Mouse (Mus musculus) heart, embryonic 15.5 days (tissue): ENCODE measurements around the gene Elp4. TPM values are rescaled to one million over a fixed set of nuclear protein-coding genes. Genes with fewer than 3 reads are reported as not detected.

Experiments used
- ATAC-seq: fragments of 200-750 bp; cut with Nextera tagmentation; replicated peaks from 2 replicates; pipeline ENCODE4 v1.8.0; 2017; ENCODE audit warnings: low read depth, moderate TSS enrichment; ENCODE audit not compliant: insufficient number of reproducible peaks, insufficient read depth, low FRiP score
- H3K27ac ChIP-seq: fragments of 300-500 bp; sonication (generic); 2 replicates; pipeline ENCODE4 v1.5.1; 2015; ENCODE audit warnings: mild to moderate bottlenecking, inconsistent platforms
- H3K27me3 ChIP-seq: fragments of 300-500 bp; sonication (generic); 2 replicates; pipeline ENCODE4 v1.6.1; 2015; ENCODE audit warnings: inconsistent platforms
- H3K36me3 ChIP-seq: fragments of 300-500 bp; sonication (generic); 2 replicates; pipeline ENCODE4 v1.6.1; 2015; ENCODE audit warnings: mild to moderate bottlenecking, inconsistent platforms
- H3K4me1 ChIP-seq: fragments of 300-500 bp; sonication (generic); replicated peaks from 2 replicates; pipeline ENCODE4 v1.6.1; 2015; ENCODE audit warnings: inconsistent platforms
- H3K4me2 ChIP-seq: fragments of 300-500 bp; sonication (generic); 2 replicates; pipeline ENCODE4 v1.6.1; 2015; ENCODE audit warnings: inconsistent platforms, mild to moderate bottlenecking, moderate library complexity
- H3K4me3 ChIP-seq: fragments of 300-500 bp; sonication (generic); 2 replicates; pipeline ENCODE4 v1.5.1; 2015; ENCODE audit warnings: mild to moderate bottlenecking, inconsistent platforms
- H3K9ac ChIP-seq: fragments of 300-500 bp; sonication (generic); 2 replicates; pipeline ENCODE4 v1.6.1; 2015; ENCODE audit warnings: mild to moderate bottlenecking, inconsistent platforms
- H3K9me3 ChIP-seq: fragments of 300-500 bp; sonication (generic); replicated peaks from 2 replicates; pipeline ENCODE4 v1.6.1; 2016; ENCODE audit warnings: inconsistent platforms
- WGBS: fragments of 180-500 bp; shearing (Covaris S2); methylation state at CpG from one replicate; pipeline ENCODE4 v1.1.7; 2015; ENCODE audit warnings: mixed read lengths; 5-methylcytosine and 5-hydroxymethylcytosine counted together
- polyA plus RNA-seq: library from polyadenylated mRNA; unstranded; fragments of >200 nt; fragmentation: Nextera tagmentation; extraction: Ambion mirVana; gene quantifications from 2 replicates; pipeline ENCODE4 v1.2.1, GENCODE M21; 2015

Elp4 gene
- polyA plus RNA-seq, 1 experiment from 2014 or later = 19.0 TPM

GRCm38 (mm10) chr2:105674061-105674874, 230.1 kb downstream of the Elp4 start:
- 0 out of 2 replicates have a peak overlapping the region, but pooled peaks have one; percentile 9 for H3K9ac ChIP-seq
- WGBS = 1% methylated on average over 36 of the region's 36 CpGs
- no peaks in the 10 kb centered on the region for H3K9me3 ChIP-seq
- no peaks in the 10 kb centered on the region for H3K36me3 ChIP-seq
- peaks cover 41% of the 10 kb centered on the region for H3K4me1 ChIP-seq
- H3K27me3 ChIP-seq = peaks cover 97% of the 10 kb centered on the region
- no peak for ATAC-seq
- peak overlapping the region; percentile 42 for H3K4me3 ChIP-seq
- H3K4me2 ChIP-seq = peak overlapping the region; percentile 74
- no peak overlapping the region for H3K27ac ChIP-seq

- H3K27ac ChIP-seq = no peak overlapping the region
- H3K9ac ChIP-seq = no peak overlapping the region
- peak overlapping the region; percentile 42 for H3K4me3 ChIP-seq
- ATAC-seq = no peak
- H3K27me3 ChIP-seq = peaks cover 97% of the 10 kb centered on the region
- 5% methylated on average over 10 of the region's 10 CpGs for WGBS
- H3K4me2 ChIP-seq = peak overlapping the region; percentile 74
- H3K9me3 ChIP-seq = no peaks in the 10 kb centered on the region
- H3K36me3 ChIP-seq = no peaks in the 10 kb centered on the region
- H3K4me1 ChIP-seq = peaks cover 47% of the 10 kb centered on the region
These were observed 230.7 kb downstream of the Elp4 start for GRCm38 (mm10) chr2:105673631-105674060.

GRCm38 (mm10) chr2:105673054-105673453, 231.3 kb downstream of the Elp4 start:
- Histone ChIP-seq H3K27me3 (peaks cover 99% of the 10 kb centered on the region), H3K4me1 (peaks cover 52% of the 10 kb centered on the region), H3K36me3 (no peaks in the 10 kb centered on the region), H3K9ac (no peak overlapping the region), H3K27ac (no peak overlapping the region), H3K4me2 (no peak overlapping the region), H3K4me3 (no peak overlapping the region), H3K9me3 (no peaks in the 10 kb centered on the region)
- ATAC-seq = no peak
- 4% methylated on average over 6 of the region's 6 CpGs for WGBS

GRCm38 (mm10) chr2:105672596-105672960, 231.8 kb downstream of the Elp4 start:
- Histone ChIP-seq H3K9ac (no peak overlapping the region), H3K27me3 (peaks cover 99% of the 10 kb centered on the region), H3K27ac (no peak overlapping the region), H3K36me3 (no peaks in the 10 kb centered on the region), H3K4me2 (peak overlapping the region; percentile 26), H3K4me1 (peaks cover 53% of the 10 kb centered on the region), H3K4me3 (peak overlapping the region; percentile 20; the same call in 1 of the 2 replicates), H3K9me3 (no peaks in the 10 kb centered on the region)
- no peak for ATAC-seq
- 2% methylated on average over 16 of the region's 16 CpGs for WGBS

- H3K9me3 ChIP-seq = no peaks in the 10 kb centered on the region
- no peak overlapping the region for H3K9ac ChIP-seq
- peaks cover 53% of the 10 kb centered on the region for H3K4me1 ChIP-seq
- peak overlapping the region; percentile 26 for H3K4me2 ChIP-seq
- H3K27ac ChIP-seq = no peak overlapping the region
- peak overlapping the region; percentile 20; the same call in 1 of the 2 replicates for H3K4me3 ChIP-seq
- H3K36me3 ChIP-seq = no peaks in the 10 kb centered on the region
- no peak for ATAC-seq
- WGBS = 2% methylated on average over 25 of the region's 25 CpGs
- H3K27me3 ChIP-seq = peaks cover 99% of the 10 kb centered on the region
These were observed 232.4 kb downstream of the Elp4 start for GRCm38 (mm10) chr2:105671798-105672595.

- peaks cover 52% of the 10 kb centered on the region for H3K4me1 ChIP-seq
- no peak overlapping the region for H3K4me3 ChIP-seq
- 4% methylated on average over 9 of the region's 9 CpGs for WGBS
- no peaks in the 10 kb centered on the region for H3K36me3 ChIP-seq
- no peak overlapping the region for H3K27ac ChIP-seq
- no peaks in the 10 kb centered on the region for H3K9me3 ChIP-seq
- H3K27me3 ChIP-seq = peaks cover 100% of the 10 kb centered on the region
- H3K9ac ChIP-seq = no peak overlapping the region
- no peak overlapping the region for H3K4me2 ChIP-seq
- no peak for ATAC-seq
These were observed 233.1 kb downstream of the Elp4 start for GRCm38 (mm10) chr2:105671116-105671797.

GRCm38 (mm10) chr2:105670731-105671095, 233.7 kb downstream of the Elp4 start:
- Histone ChIP-seq H3K4me2 (no peak overlapping the region), H3K9me3 (no peaks in the 10 kb centered on the region), H3K27me3 (peaks cover 100% of the 10 kb centered on the region), H3K27ac (no peak overlapping the region), H3K4me1 (peaks cover 46% of the 10 kb centered on the region), H3K36me3 (no peaks in the 10 kb centered on the region), H3K9ac (no peak overlapping the region), H3K4me3 (no peak overlapping the region)
- 2% methylated on average over 6 of the region's 6 CpGs for WGBS
- ATAC-seq = no peak

- Histone ChIP-seq H3K9me3 (no peaks in the 10 kb centered on the region), H3K9ac (no peak overlapping the region), H3K36me3 (no peaks in the 10 kb centered on the region), H3K27me3 (peaks cover 100% of the 10 kb centered on the region), H3K27ac (no peak overlapping the region), H3K4me2 (no peak overlapping the region), H3K4me3 (no peak overlapping the region), H3K4me1 (peaks cover 40% of the 10 kb centered on the region)
- ATAC-seq = no peak
- 3% methylated on average over 29 of the region's 29 CpGs for WGBS
These were observed 234.3 kb downstream of the Elp4 start for GRCm38 (mm10) chr2:105669881-105670730.

- H3K27me3 ChIP-seq = peaks cover 100% of the 10 kb centered on the region
- 0 out of 2 replicates have a peak overlapping the region, but pooled peaks have one; percentile 21 for H3K4me2 ChIP-seq
- H3K9ac ChIP-seq = no peak overlapping the region
- no peaks in the 10 kb centered on the region for H3K36me3 ChIP-seq
- peak overlapping the region; percentile 19; the same call in 1 of the 2 replicates for H3K4me3 ChIP-seq
- peaks cover 33% of the 10 kb centered on the region for H3K4me1 ChIP-seq
- WGBS = under 1% methylated on average over 35 of the region's 35 CpGs
- ATAC-seq = no peak
- H3K9me3 ChIP-seq = no peaks in the 10 kb centered on the region
- no peak overlapping the region for H3K27ac ChIP-seq
These were observed 234.9 kb downstream of the Elp4 start for GRCm38 (mm10) chr2:105669371-105669861.
